Mouse (Mus musculus): ENCODE results near the gene Ptpro. TPM values are rescaled to one million over a fixed set of nuclear protein-coding genes. Genes with fewer than 3 reads are reported as not detected.

Gene Ptpro
- total and polyA plus RNA-seq, 3 experiments: 0.05 TPM; not detected in 2

GRCm38 (mm10) chr6:137455537-137456041, 203.5 kb downstream of the Ptpro start:
- H3K27me3 ChIP-seq (ENCODE audit: insufficient read depth, low read length): no peaks in the 10 kb centered on the region
- TF ChIP-seq TAL1 (conservative IDR thresholded peaks at IDR 0.05; ENCODE audit: low read depth, low read length) (no peak), CTCF (IDR thresholded peaks at IDR 0.05; ENCODE audit: low read depth, low read length) (no peak), GATA2 (IDR thresholded peaks at IDR 0.05; ENCODE audit: borderline replicate concordance, low read depth, low read length) (no peak), GATA1 (IDR thresholded peaks at IDR 0.05; ENCODE audit: borderline replicate concordance, low read length) (no peak), POLR2AphosphoS5 (IDR thresholded peaks at IDR 0.05; ENCODE audit: insufficient replicate concordance, low read depth, low read length) (no peak)
- H3K9me3 ChIP-seq (replicated peaks): peaks cover 49% of the 10 kb centered on the region
- no peak; the same call in 1 of the 2 replicates for ATAC-seq (ENCODE audit: extremely low read depth, insufficient number of reproducible peaks, low FRiP score, poor library complexity, severe bottlenecking)
- no peaks in the 10 kb centered on the region for H3K36me3 ChIP-seq (replicated peaks)
- no peak overlapping the region for H3K4me3 ChIP-seq (ENCODE audit: low read depth, low read length)
- DNase-seq (ENCODE audit: low spot score): no peak
- no peaks in the 10 kb centered on the region for H3K4me1 ChIP-seq (ENCODE audit: insufficient read depth, low read depth, low read length)

- no peak for TF ChIP-seq GATA2 (IDR thresholded peaks at IDR 0.05; ENCODE audit: borderline replicate concordance, low read depth, low read length)
- no peak for TF ChIP-seq GATA1 (IDR thresholded peaks at IDR 0.05; ENCODE audit: borderline replicate concordance, low read length)
- TF ChIP-seq POLR2AphosphoS5 (IDR thresholded peaks at IDR 0.05; ENCODE audit: insufficient replicate concordance, low read depth, low read length): no peak
- no peak for TF ChIP-seq CTCF (IDR thresholded peaks at IDR 0.05; ENCODE audit: low read depth, low read length)
- no peak for TF ChIP-seq TAL1 (conservative IDR thresholded peaks at IDR 0.05; ENCODE audit: low read depth, low read length)
- Histone ChIP-seq H3K4me3 (ENCODE audit: low read depth, low read length) (no peak overlapping the region), H3K36me3 (replicated peaks) (no peaks in the 10 kb centered on the region), H3K27me3 (ENCODE audit: insufficient read depth, low read length) (no peaks in the 10 kb centered on the region), H3K4me1 (ENCODE audit: insufficient read depth, low read depth, low read length) (no peaks in the 10 kb centered on the region), H3K9me3 (replicated peaks) (peaks cover 49% of the 10 kb centered on the region)
- ATAC-seq (ENCODE audit: extremely low read depth, insufficient number of reproducible peaks, low FRiP score, poor library complexity, severe bottlenecking): no peak
- DNase-seq (ENCODE audit: low spot score): no peak
Observed at GRCm38 (mm10) chr6:137456064-137456463, 203.9 kb downstream of the Ptpro start.

- no peak overlapping the region for H3K4me3 ChIP-seq (ENCODE audit: low read depth, low read length)
- no peak for DNase-seq (ENCODE audit: low spot score)
- H3K36me3 ChIP-seq (replicated peaks): no peaks in the 10 kb centered on the region
- H3K9me3 ChIP-seq (replicated peaks): peaks cover 55% of the 10 kb centered on the region
- no peak for ATAC-seq (ENCODE audit: extremely low read depth, insufficient number of reproducible peaks, low FRiP score, poor library complexity, severe bottlenecking)
- no peaks in the 10 kb centered on the region for H3K27me3 ChIP-seq (ENCODE audit: insufficient read depth, low read length)
- no peaks in the 10 kb centered on the region for H3K4me1 ChIP-seq (ENCODE audit: insufficient read depth, low read depth, low read length)
- no peak for TF ChIP-seq GATA1 (IDR thresholded peaks at IDR 0.05; ENCODE audit: borderline replicate concordance, low read length)
- TF ChIP-seq CTCF (IDR thresholded peaks at IDR 0.05; ENCODE audit: low read depth, low read length): no peak
- no peak for TF ChIP-seq GATA2 (IDR thresholded peaks at IDR 0.05; ENCODE audit: borderline replicate concordance, low read depth, low read length)
- no peak for TF ChIP-seq POLR2AphosphoS5 (IDR thresholded peaks at IDR 0.05; ENCODE audit: insufficient replicate concordance, low read depth, low read length)
- no peak for TF ChIP-seq TAL1 (conservative IDR thresholded peaks at IDR 0.05; ENCODE audit: low read depth, low read length)
Observed at GRCm38 (mm10) chr6:137457210-137457609, 205.1 kb downstream of the Ptpro start.

GRCm38 (mm10) chr6:137458136-137458535, 206.0 kb downstream of the Ptpro start:
- H3K4me1 ChIP-seq (ENCODE audit: insufficient read depth, low read depth, low read length): no peaks in the 10 kb centered on the region
- H3K36me3 ChIP-seq (replicated peaks): no peaks in the 10 kb centered on the region
- no peak for TF ChIP-seq CTCF (IDR thresholded peaks at IDR 0.05; ENCODE audit: low read depth, low read length)
- no peak for TF ChIP-seq POLR2AphosphoS5 (IDR thresholded peaks at IDR 0.05; ENCODE audit: insufficient replicate concordance, low read depth, low read length)
- no peak for TF ChIP-seq GATA1 (IDR thresholded peaks at IDR 0.05; ENCODE audit: borderline replicate concordance, low read length)
- TF ChIP-seq TAL1 (conservative IDR thresholded peaks at IDR 0.05; ENCODE audit: low read depth, low read length): no peak
- no peak for TF ChIP-seq GATA2 (IDR thresholded peaks at IDR 0.05; ENCODE audit: borderline replicate concordance, low read depth, low read length)
- ATAC-seq (ENCODE audit: extremely low read depth, insufficient number of reproducible peaks, low FRiP score, poor library complexity, severe bottlenecking): no peak
- H3K27me3 ChIP-seq (ENCODE audit: insufficient read depth, low read length): no peaks in the 10 kb centered on the region
- DNase-seq (ENCODE audit: low spot score): no peak
- no peak overlapping the region for H3K4me3 ChIP-seq (ENCODE audit: low read depth, low read length)
- peaks cover 55% of the 10 kb centered on the region for H3K9me3 ChIP-seq (replicated peaks)

GRCm38 (mm10) chr6:137463771-137464170, 211.7 kb downstream of the Ptpro start:
- Histone ChIP-seq H3K4me1 (ENCODE audit: insufficient read depth, low read depth, low read length) (no peaks in the 10 kb centered on the region), H3K9me3 (replicated peaks) (peaks cover 48% of the 10 kb centered on the region), H3K27me3 (ENCODE audit: insufficient read depth, low read length) (no peaks in the 10 kb centered on the region), H3K4me3 (ENCODE audit: low read depth, low read length) (no peak overlapping the region), H3K36me3 (replicated peaks) (no peaks in the 10 kb centered on the region)
- ATAC-seq (ENCODE audit: extremely low read depth, insufficient number of reproducible peaks, low FRiP score, poor library complexity, severe bottlenecking): no peak
- TF ChIP-seq CTCF (IDR thresholded peaks at IDR 0.05; ENCODE audit: low read depth, low read length): no peak
- no peak for TF ChIP-seq GATA2 (IDR thresholded peaks at IDR 0.05; ENCODE audit: borderline replicate concordance, low read depth, low read length)
- TF ChIP-seq TAL1 (conservative IDR thresholded peaks at IDR 0.05; ENCODE audit: low read depth, low read length): no peak
- TF ChIP-seq POLR2AphosphoS5 (IDR thresholded peaks at IDR 0.05; ENCODE audit: insufficient replicate concordance, low read depth, low read length): no peak
- TF ChIP-seq GATA1 (IDR thresholded peaks at IDR 0.05; ENCODE audit: borderline replicate concordance, low read length): no peak
- DNase-seq (ENCODE audit: low spot score): no peak

- no peak overlapping the region for H3K4me3 ChIP-seq (ENCODE audit: low read depth, low read length)
- ATAC-seq (ENCODE audit: extremely low read depth, insufficient number of reproducible peaks, low FRiP score, poor library complexity, severe bottlenecking) (no peak), DNase-seq (ENCODE audit: low spot score) (no peak)
- no peaks in the 10 kb centered on the region for H3K4me1 ChIP-seq (ENCODE audit: insufficient read depth, low read depth, low read length)
- no peaks in the 10 kb centered on the region for H3K36me3 ChIP-seq (replicated peaks)
- TF ChIP-seq TAL1 (conservative IDR thresholded peaks at IDR 0.05; ENCODE audit: low read depth, low read length) (no peak), CTCF (IDR thresholded peaks at IDR 0.05; ENCODE audit: low read depth, low read length) (no peak)
- H3K27me3 ChIP-seq (ENCODE audit: insufficient read depth, low read length): no peaks in the 10 kb centered on the region
- H3K9me3 ChIP-seq (replicated peaks): peaks cover 50% of the 10 kb centered on the region
Observed at GRCm38 (mm10) chr6:137465253-137465652, 213.1 kb downstream of the Ptpro start.
